Mouse (Mus musculus) liver (tissue): ENCODE measurements around the gene Elmod2.

Source experiments
- DNase-seq: peaks from one replicate; pipeline ENCODE4 v3.0.0-alpha.2; 2020; ENCODE audit warnings: mixed read lengths

The Elmod2 gene

GRCm38 (mm10) chr8:83272464-83272863 lies 59.8 kb downstream of the Elmod2 start:
- DNase-seq: no peak

DNA sequence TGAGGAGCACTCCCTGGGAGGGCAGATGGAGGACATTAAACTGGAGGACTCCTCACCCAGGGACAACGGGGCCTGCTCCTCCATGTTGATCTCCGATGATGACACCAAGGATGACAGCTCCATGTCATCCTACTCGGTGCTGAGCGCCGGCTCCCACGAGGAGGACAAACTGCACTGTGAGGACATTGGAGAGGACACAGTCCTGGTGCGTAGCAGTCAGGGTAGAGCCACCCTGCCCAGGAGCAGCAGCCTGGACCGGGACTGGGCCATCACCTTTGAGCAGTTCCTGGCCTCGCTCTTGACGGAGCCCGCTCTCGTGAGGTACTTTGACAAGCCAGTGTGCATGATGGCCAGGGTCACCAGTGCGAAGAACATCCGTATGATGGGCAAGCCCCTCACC lies 61.1 kb downstream of the Elmod2 start:
- DNase-seq: no peak
